Mouse (Mus musculus) lung, adult 2 months (tissue): Measurements from ENCODE around the gene Echs1.

ENCODE experiments used
- CTCF ChIP-seq: fragments of 200-500 bp; IDR thresholded peaks from 2 replicates; pipeline ENCODE4 v1.5.1; 2011; ENCODE audit warnings: mild to moderate bottlenecking, low read length, control low read depth; ENCODE audit not compliant: insufficient read depth
- POLR2A ChIP-seq: fragments of 200-500 bp; IDR thresholded peaks from 2 replicates; pipeline ENCODE4 v1.6.1; 2011; ENCODE audit warnings: low read depth, mild to moderate bottlenecking, control low read depth, low read length, borderline replicate concordance; ENCODE audit errors: extremely low read depth

DNA sequence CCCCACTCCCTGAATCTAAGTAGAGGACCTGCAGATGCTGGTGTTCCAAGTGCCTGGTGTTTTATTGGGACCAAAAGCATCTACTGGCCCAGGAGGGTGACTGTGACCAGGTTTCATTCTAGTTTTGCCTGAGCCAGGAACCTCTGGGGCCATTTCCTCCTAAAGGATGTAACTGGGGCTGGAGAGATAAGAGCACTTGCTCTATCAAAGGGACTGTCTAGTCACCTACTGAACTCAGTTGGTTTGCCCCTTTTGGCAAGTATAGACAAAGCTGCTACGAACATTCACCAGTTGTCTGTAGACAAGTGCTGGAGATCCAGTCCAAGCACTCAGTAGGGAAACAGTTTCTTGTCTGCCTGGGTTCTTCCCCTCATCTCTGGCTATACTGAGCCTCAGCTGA lies 17.8 kb downstream of the Echs1 start:
- no peak for TF ChIP-seq CTCF
- no peak for TF ChIP-seq POLR2A
